In the genomic region with DNA sequence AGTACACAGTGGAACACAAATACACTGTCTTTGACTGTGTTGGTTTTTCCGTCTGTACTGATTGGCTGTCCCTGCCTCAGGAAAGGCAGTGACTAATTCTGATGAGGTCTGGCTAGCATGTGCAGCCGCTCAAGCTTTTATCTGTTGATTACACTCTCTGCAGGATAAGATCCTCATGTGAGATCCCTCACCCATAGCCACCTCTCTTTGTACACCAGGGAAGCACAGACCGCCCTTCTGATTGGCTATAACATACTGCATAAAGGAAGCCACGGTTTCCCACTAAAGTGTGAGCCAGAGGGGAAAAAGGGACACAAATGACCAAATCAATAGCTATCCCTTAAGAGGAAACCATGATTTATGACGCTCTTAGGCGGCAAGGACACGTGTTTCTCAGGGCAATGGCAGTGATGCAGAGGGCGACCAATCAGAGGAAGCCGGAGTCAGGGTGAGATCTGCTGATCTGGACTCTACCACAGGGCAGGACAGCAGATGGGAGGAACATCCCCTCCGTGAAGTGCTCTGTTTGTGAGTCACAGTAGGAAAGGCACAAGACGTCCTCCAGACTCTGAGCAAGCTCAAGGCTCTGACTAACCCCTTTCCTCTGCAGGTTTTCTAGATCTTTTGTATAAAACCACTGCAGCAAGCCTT, we compare ENCODE assay signal across 8 mouse cellular contexts.
DNase-seq lines count a peak whose midpoint lies in the region; ATAC-seq and TF ChIP-seq lines count a peak whose summit lies in the region.

No protein-coding gene starts in this region.

- no peak overlapping the region for H3K4me2 ChIP-seq in forebrain, embryonic 13.5 days
- no peak overlapping the region for H3K4me2 ChIP-seq in forebrain, embryonic 11.5 days (ENCODE audit: low read depth, low read length, severe bottlenecking)
- H3K4me2 ChIP-seq in stomach, postnatal 0 days (replicated peaks; ENCODE audit: low read depth): no peak overlapping the region

- TF ChIP-seq EP300 in stomach, postnatal 0 days (optimal IDR thresholded peaks at IDR 0.05): no peak

- H3K9ac ChIP-seq in forebrain, embryonic 13.5 days: no peak overlapping the region
- no peak overlapping the region for H3K9ac ChIP-seq in forebrain, embryonic 11.5 days (ENCODE audit: low read length)
- H3K9ac ChIP-seq in stomach, postnatal 0 days (ENCODE audit: low read length): no peak overlapping the region

- no peak overlapping the region; the same call in 1 of the 2 replicates for H3K27ac ChIP-seq in forebrain, embryonic 13.5 days
- H3K27ac ChIP-seq in forebrain, embryonic 11.5 days (ENCODE audit: low read depth, low read length): no peak overlapping the region
- peak overlapping the region; percentile 32; the same call in 1 of the 2 replicates for H3K27ac ChIP-seq in left cerebral cortex, adult 2 months
- no peak overlapping the region for H3K27ac ChIP-seq in stomach, postnatal 0 days (replicated peaks)

- DNase-seq in forebrain, embryonic 11.5 days (ENCODE audit: low spot score): no peak
- peak; percentile 18 for DNase-seq in 3134 (ENCODE audit: extremely low read depth, insufficient read length, low spot score)
- peak; percentile 27 to 29 for DNase-seq in left cerebral cortex, adult 2 months (ENCODE audit: extremely low spot score in 1 of 2, low spot score in 2 of 2)
- peak; percentile 42 for DNase-seq in stomach, postnatal 0 days (ENCODE audit: low spot score)
- DNase-seq in cerebellum, adult 8-10 months: no peak
- DNase-seq in kidney, adult 18-20 months: no peak

- TF ChIP-seq CTCF in left cerebral cortex, adult 2 months (IDR thresholded peaks at IDR 0.05): no peak
- TF ChIP-seq CTCF in stomach, postnatal 0 days (IDR thresholded peaks at IDR 0.05; ENCODE audit: low read depth): no peak

- peak; percentile 38; the same call in 1 of the 2 replicates for ATAC-seq in forebrain, embryonic 13.5 days
- ATAC-seq in forebrain, embryonic 11.5 days (replicated peaks; ENCODE audit: low FRiP score): no peak
- ATAC-seq in common myeloid progenitor, adult 5-6 weeks (replicated peaks; ENCODE audit: low read depth, poor library complexity, severe bottlenecking): peak; percentile 90
- peak; percentile 93 for ATAC-seq in stomach, postnatal 0 days (ENCODE audit: low FRiP score, low TSS enrichment)

- intact Hi-C loops in left cerebral cortex, adult 2 months (cut with DNase I): loop anchor here (1.0 kb wide), 1 partner anchor 120 kb away; no protein-coding TSS in a partner anchor

- H3K27me3 ChIP-seq in forebrain, embryonic 13.5 days: no peaks in the 10 kb centered on the region
- H3K27me3 ChIP-seq in forebrain, embryonic 11.5 days (ENCODE audit: control insufficient read depth, insufficient read depth, low read length): no peaks in the 10 kb centered on the region
- no peaks in the 10 kb centered on the region for H3K27me3 ChIP-seq in stomach, postnatal 0 days (ENCODE audit: control insufficient read depth, insufficient read depth, low read length)

- no peaks in the 10 kb centered on the region for H3K4me1 ChIP-seq in forebrain, embryonic 13.5 days
- no peaks in the 10 kb centered on the region for H3K4me1 ChIP-seq in forebrain, embryonic 11.5 days (replicated peaks; ENCODE audit: control insufficient read depth, insufficient read depth, low read length)
- no peaks in the 10 kb centered on the region for H3K4me1 ChIP-seq in stomach, postnatal 0 days (replicated peaks; ENCODE audit: control insufficient read depth, insufficient read depth)

- no peaks in the 10 kb centered on the region for H3K36me3 ChIP-seq in forebrain, embryonic 13.5 days (ENCODE audit: poor library complexity, severe bottlenecking)
- H3K36me3 ChIP-seq in forebrain, embryonic 11.5 days (ENCODE audit: control insufficient read depth, insufficient read depth, low read length): no peaks in the 10 kb centered on the region
- H3K36me3 ChIP-seq in stomach, postnatal 0 days (ENCODE audit: control insufficient read depth, insufficient read depth, low read length): no peaks in the 10 kb centered on the region

- no peaks in the 10 kb centered on the region for H3K9me3 ChIP-seq in forebrain, embryonic 13.5 days (replicated peaks)
- no peaks in the 10 kb centered on the region for H3K9me3 ChIP-seq in forebrain, embryonic 11.5 days (ENCODE audit: control insufficient read depth, low read length)
- H3K9me3 ChIP-seq in stomach, postnatal 0 days (ENCODE audit: control insufficient read depth, low read length): no peaks in the 10 kb centered on the region

- 64% methylated on average over 11 of the region's 11 CpGs for WGBS in forebrain, embryonic 13.5 days
- 69% methylated on average over 11 of the region's 11 CpGs for WGBS in forebrain, embryonic 11.5 days
- 20% methylated on average over 11 of the region's 11 CpGs for WGBS in stomach, postnatal 0 days

- no peak overlapping the region for H3K4me3 ChIP-seq in forebrain, embryonic 13.5 days
- no peak overlapping the region for H3K4me3 ChIP-seq in forebrain, embryonic 11.5 days (ENCODE audit: low read depth, low read length)
- H3K4me3 ChIP-seq in left cerebral cortex, adult 2 months: no peak overlapping the region
- no peak overlapping the region for H3K4me3 ChIP-seq in stomach, postnatal 0 days (ENCODE audit: low read depth, low read length)

Comparison
In these comparisons a context has a peak if more than half of its experiments do, and no peak if none do; other contexts are left out.
1. DNase-seq: peak in 3134 (single experiment), left cerebral cortex, adult 2 months (2 of 2) and stomach, postnatal 0 days (single experiment); none in forebrain, embryonic 11.5 days (single experiment), cerebellum, adult 8-10 months (single experiment) and kidney, adult 18-20 months (single experiment).